Mouse (Mus musculus): ENCODE data around the gene Myo5a.
"Not testable (repeated sequence)": the region's sequence is repeated elsewhere in the genome, so short reads cannot be mapped to it uniquely, and the experiment has no call there.

- not testable (repeated sequence) for TF ChIP-seq POLR2A (IDR thresholded peaks at IDR 0.05; ENCODE audit: borderline replicate concordance, insufficient read depth, low read length); CTCF (IDR thresholded peaks at IDR 0.05; ENCODE audit: borderline replicate concordance, insufficient read depth, low read depth, low read length)
These were observed 182.3 kb downstream of the Myo5a start for GRCm38 (mm10) chr9:75253158-75253557.

All from cerebellum, adult 2 months (tissue).